Mouse (Mus musculus): ENCODE measurements around the gene Ppm1h.

GRCm38 (mm10) chr10:122869865-122870503 lies 191.4 kb downstream of the Ppm1h start:
- TF ChIP-seq POLR2A (IDR thresholded peaks at IDR 0.05; ENCODE audit: control insufficient read depth in 1 of 2, insufficient read depth in 1 of 2, low read depth in 1 of 2, low read length in 2 of 2, poor library complexity in 1 of 2) (no peak), RAD21 (IDR thresholded peaks at IDR 0.05; ENCODE audit: low read depth, low read length) (no peak), CHD1 (IDR thresholded peaks at IDR 0.05; ENCODE audit: low read depth, low read length) (no peak)
